Mouse (Mus musculus): Measurements from ENCODE around the gene Ech1.

Gene Ech1

DNA sequence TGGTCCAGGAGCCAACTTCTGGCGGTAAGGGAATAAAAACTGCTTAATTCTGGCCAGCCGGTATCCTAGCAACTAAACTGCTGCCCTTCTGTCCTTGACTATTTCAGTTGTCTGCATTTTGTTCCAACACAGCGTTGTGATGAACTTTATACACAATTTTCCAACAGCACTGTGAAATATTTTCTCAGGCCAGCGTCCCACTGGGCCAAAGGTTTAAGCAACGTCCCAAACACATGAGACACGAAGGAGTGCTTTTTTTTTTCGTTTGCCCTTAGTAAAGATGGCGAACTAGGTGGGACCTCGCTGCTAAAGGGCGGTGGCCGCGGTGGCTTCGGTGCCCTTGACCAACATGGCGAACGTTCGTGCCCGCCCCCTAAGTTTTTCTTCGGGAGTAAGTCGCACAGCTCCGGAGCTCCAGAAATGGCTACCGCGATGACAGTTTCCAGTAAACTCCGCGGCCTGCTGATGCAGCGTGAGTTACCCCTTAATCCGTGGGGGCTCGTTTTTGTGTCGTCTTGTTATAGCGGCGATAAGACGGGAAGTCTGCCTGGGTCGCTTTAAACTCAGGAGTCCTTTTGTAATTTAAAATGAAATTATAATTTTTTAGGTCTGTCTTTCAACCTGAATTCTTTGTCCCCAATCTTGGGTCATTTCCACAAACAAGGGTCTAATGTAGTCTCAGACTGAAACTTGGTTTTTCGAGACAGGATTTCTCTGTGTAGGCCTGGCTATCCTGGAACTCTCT lies at the start of gene Ech1:
Ech1 (plus strand) TSS at position 277 of the 745 bp plus-strand sequence.
- peak; percentile 99 for DNase-seq (ENCODE audit: low read depth)

DNA sequence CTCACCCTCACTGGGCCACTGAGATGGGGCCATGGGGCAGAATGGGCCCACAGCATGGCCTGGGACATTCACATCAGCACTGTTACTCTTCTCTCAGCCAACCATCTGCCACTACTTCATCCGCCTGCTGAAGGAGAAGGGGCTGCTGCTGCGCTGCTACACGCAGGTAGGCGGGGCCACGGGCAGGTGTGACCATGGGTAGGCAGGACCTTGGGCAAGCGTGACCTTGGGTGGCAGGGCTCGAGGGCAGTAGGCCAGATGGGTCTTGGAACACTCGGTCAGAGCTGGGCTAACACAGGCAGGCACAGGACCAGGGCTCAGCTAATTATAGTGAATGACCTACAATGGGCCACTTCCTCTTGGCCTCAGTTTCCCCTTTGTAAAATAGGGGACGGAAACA lies 46.2 kb upstream of the Ech1 start:
- no peak for DNase-seq (ENCODE audit: low read depth)

DNA sequence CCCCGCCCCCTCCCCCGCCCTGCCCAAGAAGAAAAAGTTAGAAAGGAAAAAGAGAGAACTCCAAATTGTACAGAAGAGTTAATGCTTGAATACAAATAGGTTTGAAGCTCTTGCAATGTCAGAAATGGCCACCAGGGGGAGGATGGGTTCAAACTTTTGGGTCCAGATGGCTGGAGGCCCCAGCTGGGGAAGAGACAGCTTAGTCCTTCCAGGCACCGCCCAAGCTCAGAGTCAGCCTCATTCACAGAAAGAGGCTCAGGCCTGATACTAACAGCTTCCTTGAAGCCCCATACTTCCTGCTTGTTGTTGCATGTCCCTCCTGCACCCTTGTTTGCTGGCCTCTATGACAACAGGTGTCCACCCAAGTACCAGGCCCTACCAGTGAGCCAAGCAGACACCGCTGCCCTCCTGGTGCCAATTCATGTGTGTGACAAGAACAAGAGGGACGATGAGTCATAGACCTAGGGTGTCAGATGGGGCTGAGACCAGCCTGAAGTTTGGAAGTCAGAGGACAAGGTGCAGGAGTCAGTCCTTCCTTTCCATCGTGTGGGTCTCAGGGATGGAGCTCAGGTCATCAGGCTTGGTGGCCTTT lies 44.9 kb upstream of the Ech1 start:
- DNase-seq (ENCODE audit: low read depth), result peak; percentile 66

DNA sequence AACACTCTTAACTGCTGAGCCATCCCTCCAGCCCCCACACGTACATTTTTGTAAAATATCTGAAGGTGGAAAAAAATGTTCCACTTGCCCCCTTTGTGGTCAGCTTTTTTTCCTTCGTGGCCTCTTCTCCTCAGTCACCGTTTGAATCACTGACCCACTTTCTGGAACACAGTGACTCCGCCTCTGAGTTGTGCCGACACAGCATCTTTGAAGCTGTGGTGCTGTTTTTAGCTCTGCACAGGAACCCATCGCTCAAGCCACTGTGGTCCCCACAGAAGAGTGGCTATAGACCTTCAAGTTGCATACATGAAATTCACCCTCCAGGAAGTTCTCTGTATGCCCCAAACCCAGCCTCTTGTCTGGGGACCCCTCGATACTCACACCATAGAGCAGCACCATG lies 44.2 kb upstream of the Ech1 start:
- DNase-seq (ENCODE audit: low read depth), result no peak

DNA sequence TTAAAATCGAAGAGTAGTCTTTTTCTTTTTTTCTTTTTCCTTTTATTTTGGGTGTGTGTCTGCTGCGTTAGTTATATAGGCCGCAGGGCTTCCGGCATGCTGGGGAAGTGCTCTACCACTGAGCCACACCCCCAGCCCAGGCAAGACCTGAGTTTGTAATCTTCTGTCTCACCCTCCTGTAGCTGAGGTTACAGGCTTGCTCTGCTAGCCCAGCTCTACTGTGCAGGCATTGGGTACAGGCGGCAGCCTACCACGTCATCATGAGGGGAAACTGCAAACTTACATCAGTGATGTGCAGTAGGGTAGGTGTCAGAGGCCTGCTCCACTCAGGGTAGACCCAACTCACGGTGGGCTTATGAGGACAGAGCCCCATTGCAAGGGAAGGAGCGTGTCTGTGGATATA lies 43.8 kb upstream of the Ech1 start:
- no peak for DNase-seq (ENCODE audit: low read depth)

DNA sequence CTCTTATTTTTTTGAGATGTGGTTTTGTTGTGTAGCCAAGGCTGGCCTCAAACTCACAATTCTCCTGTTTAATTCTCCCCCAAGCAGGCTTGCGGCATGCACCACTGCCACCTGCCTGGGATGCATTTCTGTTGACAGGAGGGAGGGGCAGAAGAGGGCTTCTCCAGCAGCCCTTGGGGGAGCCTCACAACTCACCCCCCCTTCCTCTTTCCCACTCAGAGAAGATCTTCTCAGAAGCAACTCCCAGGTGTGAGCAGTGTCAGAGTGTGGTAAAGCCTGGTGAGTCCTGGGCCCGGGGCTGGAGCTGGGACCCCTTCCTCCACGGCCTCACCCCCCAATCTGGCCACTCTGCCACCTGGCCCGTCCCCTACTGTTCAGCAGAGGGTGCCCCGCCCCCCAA lies 39.9 kb upstream of the Ech1 start:
- DNase-seq (ENCODE audit: low read depth), result no peak

DNA sequence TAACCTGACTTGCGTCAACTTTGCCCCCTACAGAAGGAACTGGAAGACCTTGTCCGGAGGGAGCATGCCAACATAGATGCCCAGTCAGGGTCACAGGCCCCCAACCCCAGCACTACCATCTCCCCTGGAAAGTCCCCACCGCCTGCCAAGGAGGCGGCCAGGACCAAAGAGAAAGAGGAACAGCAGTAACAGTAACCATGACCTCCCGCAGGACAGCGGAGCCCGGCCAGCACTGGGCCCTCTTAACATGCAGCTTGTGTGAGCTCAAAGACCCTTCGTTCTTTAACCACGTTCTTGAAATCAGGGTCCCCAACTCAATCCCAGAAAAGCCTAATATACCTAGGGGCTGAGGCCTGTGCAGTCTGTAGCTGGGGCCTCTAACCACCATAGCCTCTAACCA lies 37.1 kb upstream of the Ech1 start:
- no peak for DNase-seq (ENCODE audit: low read depth)

DNA sequence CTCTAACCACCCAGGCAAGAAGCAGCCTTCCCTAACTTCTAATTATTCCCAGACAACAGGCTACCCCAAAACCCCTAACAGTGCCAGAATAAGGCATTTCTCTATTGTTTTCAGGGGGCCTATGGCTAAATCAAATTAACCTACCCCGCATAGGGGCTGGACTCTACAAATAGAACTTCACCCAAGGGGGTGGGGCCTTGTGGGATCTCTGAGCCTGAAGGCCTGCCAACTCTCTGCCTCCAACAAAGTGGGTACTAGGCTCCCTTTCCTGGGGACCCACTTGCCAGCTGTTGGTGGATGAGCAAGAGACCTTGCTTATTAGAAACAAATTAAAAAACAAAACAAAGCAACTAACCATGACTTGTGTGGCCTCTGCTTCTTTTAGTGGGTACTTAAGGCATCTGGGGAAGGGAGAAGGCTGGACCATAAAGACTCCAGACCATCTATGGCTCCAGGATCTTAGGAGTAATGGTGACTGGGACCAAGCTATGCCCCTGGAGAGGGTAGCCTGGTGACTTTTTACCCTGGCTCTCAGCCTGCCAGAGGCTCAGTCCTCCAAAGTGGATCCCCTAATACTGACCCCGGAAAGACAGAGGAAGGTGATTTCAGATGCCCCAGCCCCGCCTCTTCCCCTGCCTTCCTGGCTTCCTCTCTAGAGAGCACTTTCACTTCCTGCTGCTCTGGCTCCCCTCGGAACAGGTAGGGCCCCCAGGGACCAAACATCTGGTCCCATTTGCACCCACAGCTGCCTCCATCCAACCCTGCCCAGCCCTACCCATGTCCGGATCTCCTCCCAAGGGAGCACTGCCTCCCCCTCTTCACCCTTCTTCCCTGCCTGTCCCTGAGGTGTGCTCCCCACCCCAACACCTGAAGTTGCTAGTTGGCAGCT lies 36.5 kb upstream of the Ech1 start, which contains the start of gene Rinl:
Rinl (plus strand) TSS at position 663 of the 889 bp plus-strand sequence.
- no peak for DNase-seq (ENCODE audit: low read depth)

DNA sequence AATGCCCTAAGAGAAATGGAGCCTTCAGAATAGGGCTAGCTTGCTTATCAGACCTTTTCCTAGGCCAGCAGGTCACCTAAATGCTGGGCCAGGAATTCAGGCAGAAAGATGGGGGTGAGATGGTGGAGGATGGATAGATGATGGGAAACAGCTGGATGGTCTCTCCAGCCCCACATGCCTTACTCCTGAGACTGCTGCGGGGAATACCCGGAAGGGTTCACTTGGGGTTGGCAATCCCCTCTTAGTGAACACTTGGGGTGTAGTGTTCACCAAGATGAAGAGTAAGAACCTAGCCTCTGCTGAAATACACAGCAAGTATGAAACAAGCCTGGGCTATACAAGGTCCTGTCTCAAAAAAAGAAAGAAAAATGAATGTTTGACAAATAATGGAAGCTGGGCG lies 35.8 kb upstream of the Ech1 start:
- no peak for DNase-seq (ENCODE audit: low read depth)

DNA sequence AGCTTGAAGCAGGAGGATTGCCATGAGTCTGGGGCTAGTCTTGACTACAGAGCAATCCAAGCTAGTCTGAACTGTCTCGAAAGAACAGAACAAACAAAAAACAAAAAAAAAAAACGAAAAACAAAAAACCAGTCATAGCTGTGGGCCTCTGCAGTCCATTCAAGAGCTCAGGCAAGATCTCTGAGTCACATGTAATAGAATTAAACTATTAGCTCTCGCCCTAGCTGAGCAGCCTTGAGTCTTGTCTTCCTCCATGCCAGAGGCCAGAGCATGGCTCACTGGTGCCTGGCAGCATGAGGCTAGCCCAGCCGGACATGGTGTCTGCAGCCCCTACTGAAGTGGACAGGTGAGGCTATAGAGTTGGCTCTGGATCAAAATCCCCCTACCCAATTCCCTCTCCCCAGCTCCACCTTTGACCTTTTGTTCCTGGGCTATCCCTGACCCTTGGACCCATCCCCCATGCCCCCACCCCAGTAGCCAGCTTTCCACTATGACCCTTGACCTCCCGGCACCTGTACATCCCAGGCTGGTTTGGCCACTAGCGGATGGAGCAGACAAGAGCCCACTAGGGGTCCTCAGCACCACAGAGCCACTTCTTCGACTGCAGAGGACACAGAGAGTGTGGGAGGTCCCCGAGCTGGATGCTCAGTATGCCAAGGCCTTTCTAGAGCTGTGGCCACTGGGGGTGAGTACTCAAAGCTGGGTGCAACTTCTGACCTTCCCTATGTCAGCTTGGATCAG lies 34.8 kb upstream of the Ech1 start:
- DNase-seq (ENCODE audit: low read depth), result no peak

DNA sequence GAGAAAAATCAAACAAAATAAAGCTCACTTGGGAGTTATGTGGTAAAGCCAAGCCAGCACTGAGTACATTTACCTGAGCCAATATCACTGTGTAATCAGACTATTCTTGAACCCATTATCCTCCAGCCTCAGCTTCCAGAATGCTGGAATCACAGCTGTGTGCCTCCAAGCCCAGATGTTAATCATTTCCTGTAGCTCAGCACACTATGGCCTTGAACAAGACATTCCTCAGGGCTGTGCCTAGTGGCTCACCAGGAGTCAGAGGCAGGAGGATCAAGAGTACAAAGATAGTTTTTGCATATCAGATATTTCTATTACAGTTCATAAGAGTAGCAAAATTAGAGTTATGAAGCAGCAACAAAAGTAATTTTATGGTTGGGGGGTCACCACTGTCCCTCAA lies 33.3 kb upstream of the Ech1 start:
- DNase-seq (ENCODE audit: low read depth), result no peak

DNA sequence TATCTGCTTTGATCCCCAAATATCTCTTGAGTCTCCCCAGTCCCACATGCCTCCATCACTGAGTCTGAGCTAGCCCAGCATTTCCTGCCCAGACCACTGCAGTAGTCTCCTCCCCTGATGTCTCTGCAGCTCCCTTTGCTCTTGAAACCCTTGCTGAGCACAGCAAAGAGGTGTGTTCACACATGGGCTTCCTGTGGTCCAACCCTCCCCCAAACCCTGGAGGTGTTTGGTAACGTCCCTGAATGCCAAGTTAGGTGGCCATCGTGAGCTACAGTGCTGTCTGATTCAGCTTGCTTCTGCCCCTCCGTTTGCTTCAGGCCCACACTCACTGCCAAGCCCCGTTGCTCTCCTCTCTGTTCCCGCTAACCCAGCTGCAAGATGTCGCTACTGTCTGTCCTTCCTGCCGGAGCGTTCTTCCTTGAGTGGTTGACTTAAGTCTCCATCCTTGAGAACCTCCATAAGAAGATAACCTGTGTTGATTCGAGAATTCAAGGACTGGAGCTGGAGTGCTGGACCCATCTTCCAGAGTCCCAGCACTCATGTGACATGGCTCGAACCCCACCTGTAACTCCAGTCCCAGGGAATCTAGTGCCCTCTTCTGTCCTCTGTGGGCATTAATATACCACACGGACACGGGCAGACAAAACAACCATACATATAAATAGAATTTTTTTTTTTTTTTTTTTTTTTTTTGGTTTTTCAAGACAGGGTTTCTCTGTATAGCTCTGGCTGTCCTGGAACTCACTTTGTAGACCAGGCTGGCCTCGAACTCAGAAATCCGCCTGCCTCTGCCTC lies 32.4 kb upstream of the Ech1 start:
- DNase-seq (ENCODE audit: low read depth), result no peak

DNA sequence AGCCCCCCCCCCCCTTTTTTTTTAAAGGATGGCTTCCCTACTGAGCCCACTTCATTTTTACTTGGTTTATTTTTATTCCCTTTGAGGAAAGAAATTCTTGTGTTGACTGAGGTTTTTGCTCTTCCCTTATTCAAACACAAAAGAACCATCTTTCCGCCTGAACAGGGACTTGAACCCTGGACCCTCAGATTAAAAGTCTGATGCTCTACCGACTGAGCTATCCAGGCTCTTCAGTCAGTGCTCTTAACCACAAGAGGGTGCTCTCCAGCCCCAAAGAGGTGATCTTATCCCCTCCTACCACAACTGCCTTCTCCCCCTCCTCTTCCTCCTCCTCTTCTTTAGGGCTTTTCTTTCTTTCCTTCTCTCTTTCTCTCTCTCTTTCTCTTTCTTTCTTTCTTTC lies 31.2 kb upstream of the Ech1 start:
- no peak for DNase-seq (ENCODE audit: low read depth)

DNA sequence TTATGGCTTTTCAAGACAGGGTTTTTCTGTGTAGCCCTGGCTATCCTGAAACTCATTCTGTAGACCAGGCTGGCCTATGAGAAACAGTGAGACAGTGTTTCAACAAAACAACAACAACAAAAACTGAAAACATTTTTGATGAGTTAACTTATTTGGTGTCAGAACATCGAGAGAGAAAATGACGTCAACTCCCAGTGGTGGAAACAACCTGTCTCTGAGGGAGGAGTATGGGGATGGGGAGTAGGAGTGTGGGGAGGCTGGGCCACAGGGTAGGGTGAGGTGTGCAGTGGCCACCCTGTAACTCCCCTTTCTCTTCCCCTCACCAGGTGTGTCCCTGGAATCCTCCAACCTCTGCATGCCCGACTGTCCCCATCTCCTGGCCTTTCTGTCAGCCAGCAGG lies 30.5 kb upstream of the Ech1 start:
- DNase-seq (ENCODE audit: low read depth), result no peak

DNA sequence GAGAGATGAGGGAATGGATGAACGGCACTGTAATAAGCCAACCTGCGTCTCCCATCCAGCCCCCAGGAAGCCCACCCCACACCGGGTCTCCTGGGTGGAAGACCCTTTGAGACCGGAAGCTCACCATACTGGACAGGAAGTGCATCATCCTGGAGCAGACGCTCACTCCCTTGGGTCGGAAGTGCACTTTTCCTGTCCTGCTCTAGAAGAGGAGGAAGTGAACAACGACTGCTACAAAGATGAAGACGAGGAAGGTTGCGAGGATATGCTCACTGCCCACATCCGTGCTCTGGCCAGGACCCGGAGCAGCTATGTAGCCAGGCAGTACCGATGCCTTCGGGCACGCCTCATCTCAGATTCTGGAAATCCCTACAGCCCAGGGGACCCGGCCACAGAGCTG lies 29.2 kb upstream of the Ech1 start:
- no peak for DNase-seq (ENCODE audit: low read depth)

DNA sequence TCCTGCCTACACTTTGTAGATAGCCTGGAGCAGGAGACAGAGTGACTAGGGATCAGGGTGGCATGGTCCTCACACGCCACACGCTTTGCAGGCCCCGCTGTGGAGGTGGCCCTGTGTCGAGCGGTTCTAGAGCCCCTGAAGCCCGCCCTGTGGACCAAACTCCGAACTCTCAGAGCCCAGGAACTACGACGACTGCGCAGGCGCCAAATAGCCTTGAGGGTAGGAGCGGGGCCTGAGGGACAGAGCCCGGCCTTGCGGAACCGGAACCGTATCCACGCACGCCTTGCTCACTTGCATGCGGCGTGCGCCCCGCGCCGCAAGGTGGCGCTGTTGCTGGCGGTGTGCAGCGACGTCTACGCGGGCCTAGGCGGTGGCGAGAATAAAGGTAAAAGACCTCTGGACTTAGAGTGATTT lies 28.4 kb upstream of the Ech1 start:
- DNase-seq (ENCODE audit: low read depth), result no peak

DNA sequence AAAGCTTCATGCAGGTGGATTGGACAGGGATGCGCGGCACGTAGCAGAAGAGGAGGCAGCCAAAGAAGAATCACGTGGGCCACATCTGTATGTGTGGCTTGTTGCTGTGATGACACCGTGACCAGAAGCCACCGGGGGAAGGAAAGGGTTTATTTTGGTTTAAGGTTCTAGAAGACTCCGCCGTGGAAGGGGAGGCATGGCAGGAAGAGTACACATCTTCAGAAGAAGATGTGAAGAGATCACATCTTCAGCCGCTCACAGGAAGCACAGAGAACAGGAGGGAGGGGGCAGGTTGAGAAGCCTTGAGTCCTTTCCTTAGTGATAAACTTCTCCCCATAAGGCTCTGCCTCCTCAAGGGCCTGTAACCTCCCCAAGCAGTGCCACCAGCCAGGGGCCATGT lies 25.0 kb upstream of the Ech1 start:
- DNase-seq (ENCODE audit: low read depth), result no peak

DNA sequence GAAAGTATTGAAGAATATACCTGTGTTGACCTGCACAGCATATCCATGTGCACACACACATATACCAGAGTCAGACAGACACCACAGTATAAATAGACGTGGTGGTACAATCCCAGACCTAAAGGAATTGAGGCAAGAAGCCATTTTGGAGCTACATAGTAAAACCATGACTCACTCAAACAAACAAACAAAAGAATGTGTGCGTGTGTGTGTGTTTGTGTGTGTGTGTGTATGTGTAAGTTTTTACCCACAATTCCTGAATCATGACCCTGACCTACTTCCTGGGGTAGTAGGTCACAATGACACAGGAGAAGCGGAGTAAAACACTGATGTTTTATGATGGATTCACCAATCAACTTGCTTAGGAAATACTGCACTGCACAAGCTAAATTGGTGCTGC lies 23.6 kb upstream of the Ech1 start:
- no peak for DNase-seq (ENCODE audit: low read depth)

DNA sequence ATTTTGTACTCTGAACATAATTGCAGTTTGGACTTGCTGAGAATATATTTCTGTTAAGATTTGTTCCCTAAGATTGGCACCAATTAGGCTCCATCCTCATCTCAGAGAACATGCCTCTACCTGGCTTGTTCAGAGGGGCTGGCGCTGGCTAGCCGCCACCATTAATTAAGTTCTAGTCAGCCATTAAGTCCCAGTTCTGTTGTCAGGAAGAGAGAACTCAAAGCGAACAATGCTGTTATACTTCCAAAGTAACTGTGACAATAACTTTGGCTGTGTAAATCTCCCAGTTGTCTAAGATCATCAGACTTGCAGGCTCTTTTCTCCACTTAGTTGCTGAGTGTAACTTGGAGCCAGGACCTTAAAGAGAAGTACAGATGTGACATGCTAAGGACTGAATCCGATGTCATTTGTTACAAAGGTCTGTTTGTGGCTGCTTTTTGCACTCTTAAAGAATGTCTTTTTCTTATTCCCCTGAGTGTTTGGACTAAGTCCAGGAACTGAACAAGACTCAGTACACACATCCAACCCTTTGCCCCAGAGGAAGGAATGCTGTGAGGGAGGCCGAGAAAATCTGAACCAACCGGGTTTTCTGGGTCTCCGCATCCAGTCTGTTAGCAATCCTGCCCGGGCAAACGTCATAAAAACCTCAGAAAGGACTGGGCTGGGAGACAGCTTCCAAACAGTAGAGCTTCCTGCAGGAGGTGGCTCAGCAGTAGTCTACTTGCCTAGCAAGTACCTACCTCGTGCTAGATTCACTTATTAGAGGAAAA lies 22.9 kb upstream of the Ech1 start:
- peak; percentile 89 for DNase-seq (ENCODE audit: low read depth)

DNA sequence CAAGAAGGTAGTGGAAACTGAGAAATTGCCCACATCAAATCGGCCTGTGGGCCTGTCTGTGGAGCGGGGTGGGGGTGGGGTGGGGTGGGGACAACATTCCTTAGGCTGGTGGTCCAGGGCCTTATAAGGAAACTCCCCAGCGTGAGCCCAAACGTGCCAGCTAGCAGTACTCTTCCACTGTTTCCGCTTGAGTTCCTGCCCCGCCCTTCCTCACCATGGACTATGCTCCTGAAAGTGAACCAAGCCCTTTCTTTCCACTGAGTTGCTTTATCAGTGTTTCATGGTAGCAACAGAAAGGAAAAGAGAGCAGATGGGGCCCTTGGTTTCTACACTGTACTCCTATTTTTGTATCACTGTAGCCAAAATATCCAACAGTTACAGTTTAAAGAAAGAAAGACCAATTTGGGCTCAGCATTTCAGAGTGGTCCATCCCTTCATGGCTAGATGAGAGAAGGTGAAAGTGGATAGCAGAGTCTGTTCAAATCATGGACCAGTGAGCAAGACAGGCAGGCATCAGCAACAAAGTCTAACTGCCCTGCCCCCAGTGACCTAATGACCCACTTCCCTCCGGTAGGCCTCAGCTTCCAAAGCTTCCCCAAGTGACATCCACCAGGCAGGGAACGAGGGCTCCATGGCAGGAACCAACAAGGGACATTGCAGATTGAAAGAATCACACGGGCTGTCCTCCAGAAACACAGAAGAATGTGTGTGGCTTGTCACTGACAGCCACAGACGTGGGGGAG lies 22.0 kb upstream of the Ech1 start:
- no peak for DNase-seq (ENCODE audit: low read depth)
